Comparison of ENCODE assay signal across 8 mouse cellular contexts in the genomic region with DNA sequence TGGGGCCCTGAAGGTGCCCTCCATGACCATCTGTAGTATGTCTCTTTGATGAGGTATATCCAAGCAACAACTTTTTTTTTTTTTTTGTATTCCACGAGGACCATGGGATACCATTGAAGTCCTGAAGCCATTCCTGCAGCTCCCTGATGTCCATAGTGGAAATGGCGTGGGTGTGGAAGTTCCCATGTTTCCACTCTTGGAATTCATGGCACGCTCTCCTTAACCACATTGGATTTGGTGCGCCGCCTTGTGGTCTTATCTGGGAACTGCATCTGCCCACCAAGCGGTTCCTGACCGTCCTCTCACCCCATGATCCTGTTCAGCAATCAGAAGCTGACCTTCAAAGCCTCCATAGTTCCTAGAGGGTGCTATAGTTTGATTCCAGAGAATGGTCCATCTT.
DNase-seq lines count a peak whose midpoint lies in the region; ATAC-seq and TF ChIP-seq lines count a peak whose summit lies in the region.

No protein-coding gene starts in this region.

- no peak overlapping the region for H3K27ac ChIP-seq in heart, adult 2 months
- H3K27ac ChIP-seq in heart, embryonic 12.5 days (ENCODE audit: poor library complexity, severe bottlenecking) = no peak overlapping the region
- H3K27ac ChIP-seq in gastrocnemius, adult 2 months = no peak overlapping the region

- H3K36me3 ChIP-seq in heart, adult 2 months (ENCODE audit: control insufficient read depth, insufficient read depth, low read length) = no peaks in the 10 kb centered on the region
- H3K36me3 ChIP-seq in heart, embryonic 12.5 days = no peaks in the 10 kb centered on the region

- intact Hi-C loops in heart, adult 2 months (cut with DNase I) = loop anchor here (2.0 kb wide), 1 partner anchor 397 kb away; no protein-coding TSS in a partner anchor
- intact Hi-C loops in gastrocnemius, adult 2 months (cut with DNase I) = loop anchor here (2.0 to 5.0 kb wide), 4 partner anchors 95 to 448 kb away; no protein-coding TSS in a partner anchor

- 0 out of 2 replicates have a peak, but pooled peaks have one; percentile 57 for TF ChIP-seq EP300 in heart, adult 2 months (IDR thresholded peaks at IDR 0.05; ENCODE audit: insufficient read depth, low read depth, low read length)

- no peak for TF ChIP-seq POLR2A in heart, adult 2 months (IDR thresholded peaks at IDR 0.05; ENCODE audit: insufficient read depth, low read depth, low read length)

- peak; percentile 87 for TF ChIP-seq CTCF in heart, adult 2 months (IDR thresholded peaks at IDR 0.05)
- TF ChIP-seq CTCF in gastrocnemius, adult 2 months (IDR thresholded peaks at IDR 0.05) = peak; percentile 94

- ATAC-seq in heart, embryonic 12.5 days (ENCODE audit: insufficient number of reproducible peaks, low FRiP score) = no peak
- peak; percentile 87 for ATAC-seq in megakaryocyte progenitor cell, adult 5-6 weeks (replicated peaks; ENCODE audit: poor library complexity)

- H3K4me3 ChIP-seq in heart, adult 2 months = no peak overlapping the region
- H3K4me3 ChIP-seq in heart, embryonic 12.5 days = no peak overlapping the region
- H3K4me3 ChIP-seq in gastrocnemius, adult 2 months = no peak overlapping the region

- DNase-seq in heart, adult 2 months = peak; percentile 40 to 72
- DNase-seq in ES-CJ7 (ENCODE audit: low read depth, low spot score) = peak; percentile 73
- DNase-seq in c-Kit-positive CD71-positive TER-119-positive erythroid progenitor cells, embryonic 14.5 days (ENCODE audit: low spot score) = peak; percentile 23
- DNase-seq in gastrocnemius, adult 2 months = peak; percentile 80
- DNase-seq in layer of hippocampus, adult 9-11 months = peak; percentile 27
- peak; percentile 16 for DNase-seq in testis, postnatal 14 days (ENCODE audit: low spot score)

- 15% methylated on average over 7 of the region's 7 CpGs for WGBS in heart, adult 2 months
- 16% methylated on average over 7 of the region's 7 CpGs for WGBS in heart, embryonic 12.5 days

- H3K27me3 ChIP-seq in heart, adult 2 months (ENCODE audit: control insufficient read depth, insufficient read depth, low read length) = no peaks in the 10 kb centered on the region
- H3K27me3 ChIP-seq in heart, embryonic 12.5 days (replicated peaks) = 0 out of 2 replicates have a peak, but pooled peaks cover 2% of the 10 kb centered on the region

- no peaks in the 10 kb centered on the region for H3K4me1 ChIP-seq in heart, adult 2 months (ENCODE audit: control insufficient read depth, insufficient read depth, low read length)
- peaks cover 16% of the 10 kb centered on the region for H3K4me1 ChIP-seq in heart, embryonic 12.5 days (replicated peaks)

- H3K4me2 ChIP-seq in heart, embryonic 12.5 days = no peak overlapping the region

- no peaks in the 10 kb centered on the region for H3K79me2 ChIP-seq in heart, adult 2 months (replicated peaks; ENCODE audit: control insufficient read depth, insufficient read depth, low read length)

- no peak overlapping the region for H3K9ac ChIP-seq in heart, adult 2 months (ENCODE audit: low read depth, low read length)
- no peak overlapping the region for H3K9ac ChIP-seq in heart, embryonic 12.5 days

- no peaks in the 10 kb centered on the region for H3K9me3 ChIP-seq in heart, embryonic 12.5 days (replicated peaks)

Comparison
In these comparisons a context has a peak if more than half of its experiments do, and no peak if none do; other contexts are left out.
1. DNase-seq: peak in every context shown above with its lines; median percentile 80 in gastrocnemius, adult 2 months; 73 in ES-CJ7; 56 in heart, adult 2 months; 27 in layer of hippocampus, adult 9-11 months; 23 in c-Kit-positive CD71-positive TER-119-positive erythroid progenitor cells, embryonic 14.5 days; 16 in testis, postnatal 14 days.